Mouse (Mus musculus): ENCODE measurements at regions not wholly inside any gene's neighbourhood (a gene's known extent, or its start where the extent isn't known, plus 50 kb on each side); places are given as distances from the start of the nearest gene placed in this dataset.

DNA sequence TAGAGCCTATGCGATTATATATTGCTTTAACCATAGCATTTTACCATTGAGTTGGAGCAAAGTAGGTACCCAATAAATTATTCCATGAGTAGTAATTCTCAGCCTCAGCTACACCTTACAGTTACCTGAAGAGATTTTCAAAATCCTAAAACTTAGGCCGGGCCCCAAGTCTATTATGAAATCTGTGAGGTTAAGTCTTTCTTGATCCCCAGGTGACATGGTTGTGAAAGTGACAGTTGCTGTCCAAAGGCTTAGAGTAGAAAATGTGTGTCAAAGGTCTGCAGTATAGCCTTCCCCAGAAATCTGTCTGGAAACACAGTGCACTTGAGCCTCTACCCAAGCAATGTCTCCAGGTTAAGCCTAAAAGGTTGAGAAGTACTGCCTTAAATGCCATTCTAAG lies 333.7 kb downstream of the Nr2f2 start:
- ATAC-seq (replicated peaks; ENCODE audit: low read depth, poor library complexity, severe bottlenecking), result no peak

DNA sequence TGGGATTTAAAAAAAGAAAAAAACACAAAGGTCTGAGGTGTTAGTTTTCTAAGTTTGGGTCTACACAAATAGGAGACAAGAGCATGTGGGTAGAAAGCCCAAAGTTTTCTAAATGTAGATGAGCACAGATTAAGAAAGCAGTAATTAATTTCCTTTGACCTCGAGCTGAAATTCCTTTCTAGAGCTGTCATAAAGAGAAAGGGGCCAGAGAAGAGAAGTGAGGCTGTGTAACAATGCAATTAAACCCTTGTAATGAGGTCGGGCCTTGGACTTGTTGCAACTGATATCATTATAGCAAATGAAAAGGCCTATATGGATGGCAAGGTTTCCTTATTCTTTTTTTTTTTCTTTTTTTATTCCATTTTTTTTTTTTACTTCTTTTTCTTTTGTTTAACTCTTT lies 337.2 kb downstream of the Nr2f2 start:
- ATAC-seq (replicated peaks; ENCODE audit: low read depth, poor library complexity, severe bottlenecking), result no peak

DNA sequence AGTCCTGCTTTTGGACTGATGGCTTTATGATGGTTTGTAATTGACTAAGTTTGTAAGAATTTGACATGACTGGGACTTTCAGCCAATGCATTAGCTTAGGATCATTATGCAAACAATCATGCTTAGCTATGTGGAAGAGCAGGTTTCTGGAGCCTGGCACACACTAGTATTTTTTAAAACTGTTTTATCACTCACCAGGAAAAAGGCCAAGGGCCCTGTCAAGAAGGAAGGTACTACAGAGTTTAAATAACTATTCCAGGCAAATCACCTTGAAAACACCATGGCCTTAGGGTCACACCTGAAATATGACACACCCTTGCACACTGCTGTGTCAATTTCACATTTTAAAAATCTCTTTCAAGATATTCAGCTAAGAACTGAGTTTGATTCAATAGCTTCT lies 341.0 kb downstream of the Nr2f2 start:
- no peak for ATAC-seq (replicated peaks; ENCODE audit: low read depth, poor library complexity, severe bottlenecking)

DNA sequence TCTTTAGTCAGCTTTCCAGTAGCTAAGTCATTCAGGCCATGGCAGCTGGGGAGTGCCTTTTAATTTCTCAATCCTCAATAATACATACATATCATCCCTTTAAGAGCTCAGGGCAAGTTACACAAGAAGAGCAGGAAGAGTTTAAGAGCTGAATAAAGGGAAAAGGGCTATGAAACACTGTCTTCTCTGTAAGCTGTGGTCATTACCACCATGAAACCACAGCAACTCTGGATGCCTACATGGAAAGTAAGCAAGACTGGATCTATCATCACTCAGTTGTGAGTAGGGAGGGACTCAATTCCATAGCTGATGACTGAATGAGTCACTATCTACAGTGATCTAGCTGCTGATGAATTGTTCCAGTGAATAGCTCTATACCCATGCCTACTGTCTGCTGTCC lies 349.9 kb downstream of the Nr2f2 start:
- no peak for ATAC-seq (replicated peaks; ENCODE audit: low read depth, poor library complexity, severe bottlenecking)

DNA sequence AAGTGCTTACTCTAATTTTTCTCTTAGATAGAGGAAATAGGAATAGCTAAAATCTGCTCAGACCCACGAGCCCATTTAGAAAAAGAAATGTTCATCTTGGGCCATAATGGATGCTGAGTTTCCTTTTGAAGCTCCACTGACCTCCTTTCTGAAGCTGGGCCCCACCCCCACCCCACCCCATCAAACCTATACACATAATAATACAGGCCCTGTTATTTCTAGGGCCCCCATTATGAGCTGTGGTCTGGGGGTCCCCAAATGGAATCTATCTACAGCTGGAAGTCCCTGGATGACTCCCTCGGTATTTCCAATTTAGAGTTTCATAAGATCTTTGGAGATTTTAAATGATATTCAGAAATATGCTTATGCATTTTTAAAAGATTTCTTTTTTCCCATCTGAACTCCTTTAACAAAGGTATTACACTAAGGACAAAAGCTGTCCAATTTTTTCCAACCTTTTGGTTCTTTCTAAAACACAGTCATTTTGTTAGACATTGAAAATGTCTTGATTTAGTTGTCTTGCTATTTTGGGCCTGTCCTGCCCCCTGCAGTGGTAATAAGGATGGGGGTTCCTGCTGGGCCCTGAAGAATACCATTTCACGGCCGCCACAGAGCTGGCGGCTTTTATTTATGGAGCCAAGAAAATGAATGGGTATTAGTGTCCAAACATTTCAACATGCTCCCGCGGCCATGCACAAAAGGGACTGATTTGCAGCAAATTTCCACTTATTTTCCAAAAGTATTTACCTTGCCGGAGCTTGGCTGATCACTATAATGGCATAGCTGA lies 363.1 kb downstream of the Nr2f2 start:
- no peak for ATAC-seq (replicated peaks; ENCODE audit: low read depth, poor library complexity, severe bottlenecking)

DNA sequence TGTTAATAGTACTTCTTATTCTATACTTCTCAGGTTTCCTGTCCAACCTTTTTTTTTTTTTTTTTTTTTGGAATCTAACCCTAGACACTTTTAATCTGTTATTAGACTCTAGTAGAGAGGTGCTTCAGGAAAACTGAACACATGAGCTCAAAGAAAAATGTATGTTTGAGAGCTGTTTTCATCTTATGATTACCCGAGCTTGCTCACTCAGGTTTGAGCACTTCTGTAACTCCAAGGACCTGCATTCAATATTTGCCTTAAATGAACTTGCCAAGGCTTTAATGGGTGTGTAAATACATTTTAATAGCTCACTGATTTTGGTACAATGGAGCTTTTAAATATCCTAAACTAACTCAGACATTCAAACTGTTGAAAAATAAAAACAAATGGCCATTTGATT lies 367.8 kb downstream of the Nr2f2 start:
- ATAC-seq (replicated peaks; ENCODE audit: low read depth, poor library complexity, severe bottlenecking), result no peak

DNA sequence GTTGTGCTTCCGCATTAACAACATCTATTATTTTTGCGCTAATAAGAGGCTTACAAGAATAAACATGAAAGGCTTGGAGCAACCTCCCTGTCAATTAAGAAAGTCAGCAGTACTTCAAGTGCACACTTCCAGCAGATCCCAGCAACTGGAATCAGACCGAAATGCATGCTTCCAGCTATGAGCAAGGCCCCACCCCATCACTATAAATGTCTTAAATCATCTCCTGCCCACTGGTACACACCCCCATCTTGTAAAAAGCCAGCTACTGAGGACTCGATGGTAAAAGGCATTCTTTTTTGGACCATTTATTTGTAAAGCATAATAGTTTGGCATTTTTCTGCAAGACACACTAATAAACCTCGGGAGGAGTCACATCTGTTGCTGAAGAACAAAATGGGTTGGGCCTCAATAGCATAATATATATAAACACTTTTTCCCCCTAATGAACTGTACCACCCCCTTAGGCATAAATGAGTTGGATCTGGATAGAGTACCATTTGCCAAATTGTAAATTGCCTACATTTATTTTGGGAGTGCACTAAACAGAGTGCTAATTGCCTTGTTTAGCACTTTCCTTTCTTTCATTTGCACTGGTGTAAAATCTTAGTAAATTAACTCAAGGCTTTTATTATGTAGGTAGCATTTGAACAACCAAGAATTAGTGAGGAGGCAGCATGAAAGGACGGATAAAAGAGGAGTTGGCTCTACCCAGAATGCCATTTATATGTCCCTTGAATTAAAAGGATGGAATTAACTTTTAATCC lies 371.8 kb downstream of the Nr2f2 start:
- no peak for ATAC-seq (replicated peaks; ENCODE audit: low read depth, poor library complexity, severe bottlenecking)

DNA sequence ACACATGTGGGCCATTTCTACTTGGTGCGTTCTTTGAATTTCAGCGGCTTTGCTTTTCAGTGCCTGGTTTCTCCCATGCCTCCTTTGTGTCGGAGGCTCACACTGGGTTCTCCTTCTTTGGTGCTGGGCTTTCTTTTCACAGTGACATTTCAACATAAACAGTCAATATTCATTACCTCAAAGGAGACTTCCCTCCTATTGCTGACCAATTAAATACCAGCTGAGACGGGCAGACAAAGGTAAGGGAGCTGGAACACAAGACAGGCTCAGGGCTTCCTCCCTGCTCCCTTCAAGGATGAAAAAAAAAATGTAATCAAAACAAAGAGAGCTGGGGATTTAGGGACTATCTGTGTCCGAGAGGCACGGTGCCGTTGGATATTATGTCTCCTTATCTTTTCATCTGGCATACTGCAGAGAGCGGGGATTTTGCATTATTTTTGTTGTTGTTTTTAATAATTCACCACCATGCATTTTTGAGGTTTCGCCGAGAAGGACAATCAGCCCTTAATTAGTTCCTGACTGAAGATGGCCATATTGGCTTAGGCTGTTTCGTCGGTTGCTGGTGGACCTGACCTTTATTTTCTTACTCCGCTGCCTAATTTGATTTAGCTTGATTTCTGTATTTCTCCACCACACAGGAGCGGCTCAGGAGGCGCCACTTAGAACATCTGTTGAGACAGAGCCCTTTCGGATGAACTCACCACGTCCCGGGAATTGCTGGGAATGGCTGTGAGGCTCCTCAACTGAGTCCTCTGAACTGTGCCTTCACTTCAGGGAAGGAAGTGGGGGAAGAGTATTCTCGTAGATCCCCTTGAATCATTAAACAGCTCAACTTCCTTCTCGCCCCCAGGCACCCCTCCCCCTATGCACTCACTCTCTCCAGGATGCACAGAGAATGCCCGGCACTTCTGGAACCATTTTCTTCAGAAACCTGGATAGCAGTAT lies 373.9 kb downstream of the Nr2f2 start:
- ATAC-seq (replicated peaks; ENCODE audit: low read depth, poor library complexity, severe bottlenecking), result no peak

DNA sequence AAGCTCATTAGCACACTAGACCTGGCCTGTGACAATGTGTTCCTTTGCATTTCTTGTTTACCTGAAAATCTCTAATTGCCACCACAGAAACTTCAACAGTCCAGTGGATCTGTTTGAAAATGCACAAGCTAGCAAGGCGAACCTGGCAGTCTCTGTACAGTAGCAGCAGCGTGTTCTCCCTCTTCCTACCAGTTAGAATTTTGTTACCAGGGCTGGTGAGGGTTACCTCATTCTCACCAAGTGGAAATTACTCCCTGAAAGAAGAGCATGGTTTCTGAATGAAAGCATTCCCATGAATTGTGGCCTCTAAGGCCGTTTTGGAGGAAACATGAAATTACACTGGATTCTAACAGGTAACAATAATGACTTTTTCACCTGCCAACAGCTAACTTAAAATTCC lies 374.6 kb downstream of the Nr2f2 start:
- no peak for ATAC-seq (replicated peaks; ENCODE audit: low read depth, poor library complexity, severe bottlenecking)

DNA sequence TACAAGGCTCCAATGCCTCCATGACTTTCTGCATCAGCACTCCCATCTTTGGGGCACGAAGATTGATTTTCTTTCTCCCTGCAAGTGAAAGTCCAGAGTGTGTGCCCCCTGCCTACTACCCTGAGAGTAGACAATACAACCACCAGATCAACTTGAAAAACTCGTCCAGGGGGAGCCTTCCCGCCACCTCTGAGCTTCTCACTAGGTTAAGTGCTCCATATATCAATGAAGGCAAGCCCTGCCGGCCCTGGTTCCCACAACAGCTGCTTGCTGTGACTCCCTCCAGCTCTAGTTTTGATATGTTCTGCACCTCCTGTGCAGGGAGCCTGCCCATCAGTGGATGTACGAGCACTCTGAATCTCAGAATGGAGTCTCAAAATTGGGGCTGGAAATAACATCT lies 377.8 kb downstream of the Nr2f2 start:
- ATAC-seq (replicated peaks; ENCODE audit: low read depth, poor library complexity, severe bottlenecking), result no peak

DNA sequence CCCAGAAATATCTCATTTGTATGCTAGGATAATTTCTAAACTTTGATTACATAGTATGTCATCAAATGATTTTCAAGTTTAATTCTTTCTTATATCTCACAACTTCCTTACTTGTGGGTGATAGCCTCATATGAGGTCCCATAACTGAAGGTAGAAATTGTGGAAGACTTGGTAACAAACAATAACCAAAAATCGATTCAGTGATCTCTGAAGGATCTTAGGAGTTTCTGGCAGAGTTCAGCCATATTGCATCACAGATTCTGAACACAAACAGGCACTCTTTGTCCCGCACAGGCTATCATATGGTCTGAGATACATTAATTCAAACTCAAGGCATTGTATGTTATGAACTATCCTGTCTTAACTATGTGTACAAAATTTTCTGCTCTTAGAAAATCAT lies 385.2 kb downstream of the Nr2f2 start:
- no peak for ATAC-seq (replicated peaks; ENCODE audit: low read depth, poor library complexity, severe bottlenecking)

DNA sequence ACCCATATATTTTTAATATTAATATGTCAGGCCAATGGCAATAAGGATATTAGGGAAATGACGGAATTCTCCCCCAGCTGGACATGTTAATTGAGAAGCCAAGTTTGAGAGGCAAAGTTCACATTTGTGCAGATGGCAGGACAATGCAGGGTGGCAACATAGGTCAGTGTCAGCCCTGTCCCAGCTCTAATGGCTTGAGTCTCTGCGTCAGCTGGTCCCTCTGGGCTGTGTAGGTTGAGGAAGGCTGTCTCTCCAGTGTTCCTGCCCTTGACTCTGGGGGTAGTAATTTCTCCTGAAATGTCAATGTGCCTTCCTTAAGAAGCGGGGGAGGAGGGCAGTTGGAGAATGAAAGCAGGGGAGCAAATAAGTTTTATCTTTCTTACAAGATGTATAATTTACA lies 390.2 kb downstream of the Nr2f2 start:
- ATAC-seq (replicated peaks; ENCODE audit: low read depth, poor library complexity, severe bottlenecking), result no peak

DNA sequence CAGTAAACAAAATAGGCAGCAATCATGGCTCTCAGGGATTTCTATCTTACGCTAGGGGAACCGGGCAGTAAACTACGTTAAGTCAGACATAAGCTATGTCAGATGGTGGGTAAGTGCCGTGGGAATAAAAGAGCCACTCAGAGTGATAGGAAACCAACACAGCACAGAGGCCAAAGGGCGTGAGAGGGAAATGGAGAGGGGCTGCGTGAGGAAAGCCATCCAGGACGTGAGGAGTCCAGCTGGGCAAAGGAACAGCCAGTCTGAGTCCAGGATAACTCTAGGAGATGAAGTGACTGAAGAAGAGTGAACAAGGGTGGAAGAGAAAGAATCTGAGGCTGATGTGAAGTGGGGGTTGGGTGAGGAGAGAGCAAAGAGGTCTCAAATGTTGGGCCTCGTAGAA lies 402.5 kb downstream of the Nr2f2 start:
- no peak for ATAC-seq (replicated peaks; ENCODE audit: low read depth, poor library complexity, severe bottlenecking)

DNA sequence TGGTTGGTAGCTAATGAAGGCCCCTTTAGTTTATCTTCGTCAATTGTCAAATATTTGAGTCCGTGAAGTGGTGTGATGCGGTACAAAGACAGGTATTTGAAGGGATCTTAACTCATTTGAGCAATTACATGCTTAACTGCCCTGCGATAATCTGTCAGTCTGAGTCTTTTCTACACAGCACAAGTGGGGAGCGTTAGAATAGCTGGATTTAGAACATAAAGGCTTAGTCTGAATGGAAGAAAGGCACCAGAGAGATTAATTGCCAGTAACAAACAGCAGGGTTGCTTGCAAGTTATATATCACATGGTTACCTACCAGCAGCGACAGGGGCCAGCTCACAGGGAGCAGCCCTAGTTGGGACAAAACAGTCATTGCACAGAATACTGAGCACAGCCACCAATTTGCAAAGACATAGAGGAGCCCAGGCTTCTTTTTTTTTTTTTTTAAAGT lies 416.3 kb downstream of the Nr2f2 start:
- no peak for ATAC-seq (replicated peaks; ENCODE audit: low read depth, poor library complexity, severe bottlenecking)

DNA sequence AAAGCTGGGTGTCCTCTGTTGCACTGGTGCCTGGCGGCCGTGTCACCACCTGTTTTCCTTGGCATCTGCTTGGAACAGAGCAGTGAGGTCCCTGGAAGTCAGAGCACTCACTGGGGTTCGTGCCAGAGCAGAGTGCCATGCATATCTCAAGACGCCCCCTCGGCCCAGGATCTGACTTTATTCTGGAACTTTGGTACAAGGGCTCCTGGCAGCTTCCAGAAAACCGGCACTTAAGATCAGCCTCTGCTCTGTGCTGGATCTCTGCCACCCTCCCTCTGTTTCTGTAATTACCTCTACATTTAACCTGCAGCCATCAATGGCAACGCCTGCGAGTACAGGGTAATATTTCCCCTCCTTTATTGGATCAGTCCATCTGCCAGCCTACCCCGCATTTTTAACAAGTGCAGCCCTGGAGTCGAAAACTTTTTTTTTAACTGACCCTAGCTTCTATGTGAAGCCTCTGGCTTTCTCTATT lies 416.9 kb downstream of the Nr2f2 start:
- ATAC-seq (replicated peaks; ENCODE audit: low read depth, poor library complexity, severe bottlenecking), result no peak

DNA sequence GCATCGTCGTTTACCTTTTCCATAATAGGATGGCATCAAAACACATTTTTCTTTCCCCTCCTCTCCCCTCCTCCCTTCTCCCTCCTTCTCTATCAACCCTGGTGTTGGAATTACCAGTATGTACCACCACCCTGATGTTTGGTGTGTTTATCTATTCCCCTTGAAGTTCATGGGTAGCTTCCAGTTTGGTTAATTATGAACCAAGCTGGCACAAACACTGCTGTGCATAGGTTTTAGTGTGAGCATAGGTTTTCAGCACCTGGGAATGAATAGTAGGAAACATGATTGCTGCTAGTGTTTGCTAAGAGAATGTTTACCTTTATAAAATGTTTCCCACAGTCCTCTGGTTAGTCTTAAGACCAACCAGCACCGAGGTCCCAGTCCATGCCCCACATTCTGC lies 420.1 kb downstream of the Nr2f2 start:
- ATAC-seq (replicated peaks; ENCODE audit: low read depth, poor library complexity, severe bottlenecking), result no peak

DNA sequence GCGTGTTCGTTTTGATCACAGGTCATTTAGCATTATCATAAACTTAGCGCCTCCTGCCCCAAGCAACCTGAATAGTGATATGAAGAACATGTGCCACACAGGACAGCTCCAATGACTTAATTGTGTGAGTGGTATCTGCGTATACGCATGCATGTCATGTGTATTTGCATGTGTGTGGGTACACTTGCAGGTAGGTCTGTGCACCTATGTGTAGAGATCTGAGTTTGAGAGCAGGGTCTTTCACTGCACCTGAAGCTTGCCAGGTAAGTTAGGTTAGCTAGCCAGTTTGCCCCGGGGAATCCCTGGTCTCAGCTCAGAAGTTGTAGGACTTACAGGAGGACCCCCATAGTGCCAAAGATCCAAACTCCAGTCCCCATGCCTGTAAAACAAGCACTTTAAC lies 424.7 kb downstream of the Nr2f2 start:
- ATAC-seq (replicated peaks; ENCODE audit: low read depth, poor library complexity, severe bottlenecking), result no peak

DNA sequence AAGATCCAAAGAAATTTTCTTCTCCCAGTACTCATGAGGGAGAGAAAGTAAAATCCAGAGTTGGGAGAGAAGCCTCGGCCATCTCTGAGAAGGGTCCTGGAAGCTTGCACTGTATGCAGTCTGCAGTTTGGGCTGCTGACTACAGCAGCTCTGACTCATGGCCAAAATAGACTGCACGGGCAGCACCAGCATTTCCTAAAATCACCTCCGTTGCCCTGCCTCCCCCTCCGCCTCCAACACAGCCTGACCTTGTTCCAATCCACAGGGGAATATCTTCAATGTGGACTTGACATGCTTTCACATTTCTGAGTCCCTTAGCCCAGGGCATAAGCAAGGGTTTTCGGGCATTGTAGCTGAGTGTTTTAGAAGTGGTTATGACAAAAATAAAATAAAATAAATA lies 441.3 kb downstream of the Nr2f2 start:
- ATAC-seq (replicated peaks; ENCODE audit: low read depth, poor library complexity, severe bottlenecking), result no peak

DNA sequence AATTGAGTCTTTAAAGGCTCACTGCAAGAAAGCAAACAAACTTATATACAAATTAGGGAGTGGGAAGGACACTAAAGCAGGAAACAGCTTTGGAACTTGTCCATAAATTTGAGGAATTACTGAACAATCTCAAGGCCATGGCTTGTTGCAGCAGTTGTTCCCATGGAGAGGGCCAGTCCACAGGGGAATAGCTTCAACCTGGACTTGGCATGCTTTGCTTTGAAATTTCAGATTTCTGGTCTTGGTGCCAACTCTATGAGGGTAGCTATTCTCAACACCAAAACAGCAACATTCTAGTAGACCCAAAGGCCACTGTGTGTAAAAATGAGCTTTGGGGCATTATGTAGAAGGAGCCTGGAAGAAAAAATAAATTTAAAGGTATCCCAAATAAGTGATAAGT lies 442.0 kb downstream of the Nr2f2 start:
- ATAC-seq (replicated peaks; ENCODE audit: low read depth, poor library complexity, severe bottlenecking), result no peak

DNA sequence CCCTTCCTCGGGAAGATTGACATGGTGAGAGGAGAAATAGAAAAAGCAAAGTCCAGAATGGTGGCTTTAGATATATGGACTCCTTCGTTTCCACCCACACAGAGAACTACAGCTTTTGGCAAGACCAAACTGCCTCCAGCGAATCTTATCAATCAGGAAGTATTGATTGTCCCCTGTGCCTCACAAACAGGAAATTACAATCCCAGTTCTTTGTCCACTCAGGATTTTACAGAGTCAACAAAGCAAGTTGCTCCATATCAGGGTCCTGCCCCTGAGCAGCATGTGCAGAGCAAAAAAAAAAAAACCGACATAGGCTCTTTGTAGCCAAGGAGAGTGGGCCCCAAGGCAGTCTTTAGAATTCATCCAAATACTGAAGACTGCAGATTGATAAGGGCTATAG lies 454.8 kb downstream of the Nr2f2 start:
- no peak for ATAC-seq (replicated peaks; ENCODE audit: low read depth, poor library complexity, severe bottlenecking)
